Comparison of ENCODE assay signal across 19 mouse cellular contexts in genomic region chr4:64451442-64451841, GRCm38 (mm10).
DNase-seq lines count a peak whose midpoint lies in the region; ATAC-seq and TF ChIP-seq lines count a peak whose summit lies in the region.
"Had no signal": no experiment of that assay in that cellular context is flagged by ENCODE, and none has a peak within 500 bp of the region (broad histone marks: within the 10 kb centered on the region; RNA-seq: fewer than 3 reads in every experiment).

No protein-coding gene starts in this region.

- TF ChIP-seq CTCF in midbrain, postnatal 0 days (IDR thresholded peaks at IDR 0.05): no peak

- no peaks in the 10 kb centered on the region for H3K36me3 ChIP-seq in hindbrain, embryonic 11.5 days (ENCODE audit: control insufficient read depth, insufficient read depth, low read length)
- no peaks in the 10 kb centered on the region for H3K36me3 ChIP-seq in hindbrain, embryonic 12.5 days
- no peaks in the 10 kb centered on the region for H3K36me3 ChIP-seq in hindbrain, embryonic 16.5 days (ENCODE audit: control insufficient read depth, insufficient read depth, low read length)
- H3K36me3 ChIP-seq in midbrain, postnatal 0 days (ENCODE audit: insufficient read depth, low read length): no peaks in the 10 kb centered on the region
- H3K36me3 ChIP-seq: heart, embryonic 12.5 days had no signal

- no peak overlapping the region for H3K9ac ChIP-seq in hindbrain, embryonic 11.5 days (ENCODE audit: low read depth, low read length)
- no peak overlapping the region for H3K9ac ChIP-seq in hindbrain, embryonic 12.5 days
- H3K9ac ChIP-seq in hindbrain, embryonic 16.5 days (ENCODE audit: low read depth, low read length): no peak overlapping the region
- no peak overlapping the region for H3K9ac ChIP-seq in midbrain, postnatal 0 days (replicated peaks; ENCODE audit: low read length, poor library complexity, severe bottlenecking)
- H3K9ac ChIP-seq: heart, embryonic 12.5 days had no signal

- intact Hi-C loops in heart, postnatal 36 days (cut with DNase I): no loop called here

- WGBS in hindbrain, embryonic 11.5 days: 52% methylated on average over 1 of the region's 1 CpGs
- 75% methylated on average over 1 of the region's 1 CpGs for WGBS in hindbrain, embryonic 12.5 days
- 35% methylated on average over 1 of the region's 1 CpGs for WGBS in hindbrain, embryonic 16.5 days
- 39% methylated on average over 1 of the region's 1 CpGs for WGBS in midbrain, postnatal 0 days

- H3K4me3 ChIP-seq in hindbrain, embryonic 11.5 days (ENCODE audit: low read depth, low read length): no peak overlapping the region
- H3K4me3 ChIP-seq in hindbrain, embryonic 12.5 days: no peak overlapping the region
- no peak overlapping the region for H3K4me3 ChIP-seq in hindbrain, embryonic 16.5 days (ENCODE audit: low read length)
- H3K4me3 ChIP-seq in midbrain, postnatal 0 days (ENCODE audit: low read depth, low read length): no peak overlapping the region
- H3K4me3 ChIP-seq: heart, embryonic 12.5 days had no signal

- H3K4me1 ChIP-seq in hindbrain, embryonic 11.5 days (replicated peaks; ENCODE audit: control insufficient read depth, insufficient read depth, low read length): no peaks in the 10 kb centered on the region
- H3K4me1 ChIP-seq in hindbrain, embryonic 12.5 days: 0 out of 2 replicates have a peak, but pooled peaks cover 3% of the 10 kb centered on the region
- no peaks in the 10 kb centered on the region; the same call in 1 of the 2 replicates for H3K4me1 ChIP-seq in hindbrain, embryonic 16.5 days (ENCODE audit: control insufficient read depth, insufficient read depth, low read depth, low read length)
- no peaks in the 10 kb centered on the region for H3K4me1 ChIP-seq in midbrain, postnatal 0 days (ENCODE audit: insufficient read depth, low read length)
- H3K4me1 ChIP-seq: heart, embryonic 12.5 days had no signal

- no peak overlapping the region for H3K27ac ChIP-seq in hindbrain, embryonic 11.5 days (ENCODE audit: low read depth, low read length)
- H3K27ac ChIP-seq in hindbrain, embryonic 12.5 days: no peak overlapping the region
- no peak overlapping the region for H3K27ac ChIP-seq in hindbrain, embryonic 16.5 days (ENCODE audit: low read depth, low read length)
- peak overlapping the region; percentile 33; the same call in 1 of the 2 replicates for H3K27ac ChIP-seq in midbrain, postnatal 0 days (ENCODE audit: low read depth, low read length)

- ATAC-seq in hindbrain, embryonic 11.5 days (ENCODE audit: low FRiP score): peak; percentile 47; the same call in 1 of the 2 replicates
- no peak for ATAC-seq in hindbrain, embryonic 12.5 days (ENCODE audit: low FRiP score)
- ATAC-seq in hindbrain, embryonic 16.5 days: peak; percentile 34; the same call in 1 of the 2 replicates
- ATAC-seq in midbrain, postnatal 0 days (ENCODE audit: low FRiP score): peak; percentile 31; the same call in 1 of the 2 replicates
- ATAC-seq: lung, postnatal 0 days had no signal

- no peaks in the 10 kb centered on the region for H3K9me3 ChIP-seq in hindbrain, embryonic 11.5 days (ENCODE audit: control insufficient read depth, low read length)
- no peaks in the 10 kb centered on the region for H3K9me3 ChIP-seq in hindbrain, embryonic 12.5 days (replicated peaks)
- no peaks in the 10 kb centered on the region for H3K9me3 ChIP-seq in hindbrain, embryonic 16.5 days (ENCODE audit: control insufficient read depth, low read length)
- no peaks in the 10 kb centered on the region for H3K9me3 ChIP-seq in midbrain, postnatal 0 days (ENCODE audit: low read length)
- H3K9me3 ChIP-seq: heart, embryonic 12.5 days had no signal

- no peak overlapping the region for H3K4me2 ChIP-seq in hindbrain, embryonic 11.5 days (replicated peaks; ENCODE audit: low read depth, low read length)
- H3K4me2 ChIP-seq in hindbrain, embryonic 12.5 days (replicated peaks): no peak overlapping the region
- H3K4me2 ChIP-seq in hindbrain, embryonic 16.5 days (ENCODE audit: low read length): no peak overlapping the region
- no peak overlapping the region for H3K4me2 ChIP-seq in midbrain, postnatal 0 days (ENCODE audit: low read depth, low read length, poor library complexity, severe bottlenecking)
- H3K4me2 ChIP-seq: heart, embryonic 12.5 days had no signal

- no peak for DNase-seq in hindbrain, embryonic 11.5 days (ENCODE audit: low spot score)
- peak; percentile 2 for DNase-seq in brain, adult 2 months (ENCODE audit: low read depth, low spot score)
- DNase-seq in midbrain, postnatal 0 days (ENCODE audit: low spot score): no peak
- DNase-seq in adrenal gland, adult 2 months: no peak
- DNase-seq in heart, postnatal 36 days: no peak
- DNase-seq: adrenal gland, postnatal 10 days; cerebellum, adult 11 months; cerebellum, postnatal 36 days; heart, adult 11 months; heart, postnatal 14 days; kidney, adult 8-10 months; kidney, postnatal 25 days; liver; right cerebral cortex, postnatal 25 days; thymus, adult 2 months had no signal

- no peaks in the 10 kb centered on the region for H3K27me3 ChIP-seq in hindbrain, embryonic 11.5 days (ENCODE audit: control insufficient read depth, insufficient read depth, low read length)
- no peaks in the 10 kb centered on the region for H3K27me3 ChIP-seq in hindbrain, embryonic 12.5 days
- no peaks in the 10 kb centered on the region for H3K27me3 ChIP-seq in hindbrain, embryonic 16.5 days (replicated peaks; ENCODE audit: control insufficient read depth, insufficient read depth, low read length)
- no peaks in the 10 kb centered on the region for H3K27me3 ChIP-seq in midbrain, postnatal 0 days (ENCODE audit: insufficient read depth, low read length)
- H3K27me3 ChIP-seq: heart, embryonic 12.5 days had no signal
